Mouse (Mus musculus): Measurements from ENCODE around the gene Vmn2r65. TPM values are rescaled to one million over a fixed set of nuclear protein-coding genes. Genes with fewer than 3 reads are reported as not detected.

Vmn2r65 gene
- total RNA-seq (2023), result not detected

GRCm38 (mm10) chr7:84964015-84964414 lies at the start of gene Vmn2r65:
Gene Vmn2r65, minus strand, starts transcription at chr7:84964115.

GRCm38 (mm10) chr7:85012168-85012567 lies 48.3 kb upstream of the Vmn2r65 start, which contains the start of gene Vmn2r66:
Gene Vmn2r66, minus strand, starts transcription at chr7:85012268.

Other genes with a start within 250 kb of the Vmn2r65 start
- gene Olfr291, start 110.6 kb downstream of the Vmn2r65 start, total RNA-seq (2023), result not detected
- not detected for gene Vmn2r66, start 48.2 kb upstream of the Vmn2r65 start, total RNA-seq (2023)
- not detected for gene Vmn2r67, start 191.9 kb upstream of the Vmn2r65 start, total RNA-seq (2023)